In the genomic region with DNA sequence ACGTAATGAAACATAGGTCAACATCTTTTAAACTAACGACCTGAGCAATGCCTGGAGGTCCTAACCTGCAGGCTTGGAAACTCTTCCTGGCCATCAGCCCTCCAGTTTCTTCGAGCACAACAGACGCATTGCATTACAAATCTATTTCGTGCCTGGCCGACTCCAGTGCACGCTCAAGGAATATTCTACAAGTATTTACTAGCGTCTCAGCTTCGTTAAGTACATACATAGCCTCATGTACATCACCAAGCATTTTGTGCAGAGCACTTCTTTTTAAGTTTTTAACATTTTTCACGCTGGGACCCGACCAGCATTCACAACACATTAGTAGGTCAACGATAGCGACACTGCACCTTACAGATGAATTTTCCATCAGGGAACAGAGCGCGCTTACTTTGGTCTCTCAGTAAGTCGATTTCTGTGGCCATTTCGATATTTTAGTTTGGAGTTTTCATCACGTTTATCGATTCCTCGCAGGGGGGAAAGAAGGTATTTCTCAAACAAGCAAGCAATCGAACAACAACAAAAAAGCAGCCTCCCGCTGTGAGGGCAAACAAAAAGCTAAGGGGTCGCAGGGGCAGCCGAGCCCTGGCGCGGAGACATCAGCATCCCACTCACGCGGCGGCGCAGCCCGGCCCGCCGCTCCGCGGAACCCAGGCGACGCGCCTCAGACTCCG, we compare ENCODE assay signal across 8 mouse cellular contexts. TPM values are rescaled to one million over a fixed set of nuclear protein-coding genes. Genes with fewer than 3 reads are reported as not detected.
DNase-seq lines count a peak whose midpoint lies in the region; ATAC-seq and TF ChIP-seq lines count a peak whose summit lies in the region.

No protein-coding gene starts in this region.

- under 1% methylated on average over 39 of the region's 39 CpGs for WGBS in forebrain, embryonic 11.5 days
- under 1% methylated on average over 39 of the region's 39 CpGs for WGBS in intestine, embryonic 14.5 days
- WGBS in limb, embryonic 13.5 days: under 1% methylated on average over 39 of the region's 39 CpGs
- WGBS in neural tube, embryonic 12.5 days: under 1% methylated on average over 39 of the region's 39 CpGs

- intact Hi-C loops in gastrocnemius, postnatal 36 days (cut with DNase I): no loop called here

- no peaks in the 10 kb centered on the region for H3K27me3 ChIP-seq in testis, adult 2 months (ENCODE audit: control insufficient read depth, insufficient read depth, low read length)
- H3K27me3 ChIP-seq in forebrain, embryonic 11.5 days (ENCODE audit: control insufficient read depth, insufficient read depth, low read length): no peaks in the 10 kb centered on the region
- no peaks in the 10 kb centered on the region for H3K27me3 ChIP-seq in intestine, embryonic 14.5 days (replicated peaks; ENCODE audit: control insufficient read depth, insufficient read depth, low read length)
- H3K27me3 ChIP-seq in limb, embryonic 13.5 days: no peaks in the 10 kb centered on the region
- no peaks in the 10 kb centered on the region for H3K27me3 ChIP-seq in neural tube, embryonic 12.5 days (replicated peaks)

- H3K9me3 ChIP-seq in forebrain, embryonic 11.5 days (ENCODE audit: control insufficient read depth, low read length): no peaks in the 10 kb centered on the region
- no peaks in the 10 kb centered on the region for H3K9me3 ChIP-seq in intestine, embryonic 14.5 days (ENCODE audit: control insufficient read depth, low read length)
- H3K9me3 ChIP-seq in limb, embryonic 13.5 days: no peaks in the 10 kb centered on the region
- H3K9me3 ChIP-seq in neural tube, embryonic 12.5 days: no peaks in the 10 kb centered on the region

- peak overlapping the region; percentile 56 for H3K4me2 ChIP-seq in forebrain, embryonic 11.5 days (ENCODE audit: low read depth, low read length, severe bottlenecking)
- peak overlapping the region; percentile 72 for H3K4me2 ChIP-seq in intestine, embryonic 14.5 days (ENCODE audit: low read length)
- H3K4me2 ChIP-seq in limb, embryonic 13.5 days (replicated peaks): peak overlapping the region; percentile 77
- H3K4me2 ChIP-seq in neural tube, embryonic 12.5 days (replicated peaks): peak overlapping the region; percentile 72

- H3K36me3 ChIP-seq in testis, adult 2 months (ENCODE audit: control insufficient read depth, insufficient read depth, low read length): no peaks in the 10 kb centered on the region
- H3K36me3 ChIP-seq in forebrain, embryonic 11.5 days (ENCODE audit: control insufficient read depth, insufficient read depth, low read length): no peaks in the 10 kb centered on the region
- no peaks in the 10 kb centered on the region for H3K36me3 ChIP-seq in intestine, embryonic 14.5 days (ENCODE audit: control insufficient read depth, insufficient read depth, low read length)
- no peaks in the 10 kb centered on the region for H3K36me3 ChIP-seq in limb, embryonic 13.5 days
- no peaks in the 10 kb centered on the region for H3K36me3 ChIP-seq in neural tube, embryonic 12.5 days

- no peak for TF ChIP-seq CTCF in testis, adult 2 months (IDR thresholded peaks at IDR 0.05; ENCODE audit: control insufficient read depth, insufficient read depth, insufficient replicate concordance, low read depth, low read length)

- H3K4me3 ChIP-seq in testis, adult 2 months (ENCODE audit: control insufficient read depth, low read depth, low read length): peak overlapping the region; percentile 100
- peak overlapping the region; percentile 68 for H3K4me3 ChIP-seq in forebrain, embryonic 11.5 days (ENCODE audit: low read depth, low read length)
- peak overlapping the region; percentile 58 for H3K4me3 ChIP-seq in intestine, embryonic 14.5 days (ENCODE audit: low read depth, low read length)
- H3K4me3 ChIP-seq in limb, embryonic 13.5 days: peak overlapping the region; percentile 79
- peak overlapping the region; percentile 75 for H3K4me3 ChIP-seq in neural tube, embryonic 12.5 days

- H3K9ac ChIP-seq in forebrain, embryonic 11.5 days (ENCODE audit: low read length): peak overlapping the region; percentile 84
- H3K9ac ChIP-seq in intestine, embryonic 14.5 days (ENCODE audit: low read length): peak overlapping the region; percentile 78
- H3K9ac ChIP-seq in limb, embryonic 13.5 days: peak overlapping the region; percentile 90
- H3K9ac ChIP-seq in neural tube, embryonic 12.5 days: peak overlapping the region; percentile 91

- no peak for TF ChIP-seq POLR2A in testis, adult 2 months (IDR thresholded peaks at IDR 0.05; ENCODE audit: control insufficient read depth, low read depth, low read length)

- H3K27ac ChIP-seq in testis, adult 2 months (ENCODE audit: control insufficient read depth, insufficient read depth, low read depth, low read length): peak overlapping the region; percentile 100
- peak overlapping the region; percentile 91 for H3K27ac ChIP-seq in forebrain, embryonic 11.5 days (ENCODE audit: low read depth, low read length)
- H3K27ac ChIP-seq in intestine, embryonic 14.5 days (ENCODE audit: low read depth): peak overlapping the region; percentile 92
- peak overlapping the region; percentile 93 for H3K27ac ChIP-seq in limb, embryonic 13.5 days
- peak overlapping the region; percentile 78 for H3K27ac ChIP-seq in neural tube, embryonic 12.5 days

- peak; percentile 82; the same call in 1 of the 2 replicates for ATAC-seq in forebrain, embryonic 11.5 days (replicated peaks; ENCODE audit: low FRiP score)
- ATAC-seq in intestine, embryonic 14.5 days (replicated peaks; ENCODE audit: low FRiP score, low TSS enrichment, low read depth): no peak; the same call in 1 of the 2 replicates
- no peak for ATAC-seq in limb, embryonic 13.5 days (ENCODE audit: low FRiP score, low read depth)
- ATAC-seq in neural tube, embryonic 12.5 days (ENCODE audit: low FRiP score, low read depth): peak; percentile 80

- no peak for DNase-seq in testis, postnatal 10 days (ENCODE audit: low spot score)
- DNase-seq in adipocyte (ENCODE audit: low spot score): peak; percentile 28
- DNase-seq in forebrain, embryonic 11.5 days (ENCODE audit: low spot score): peak; percentile 55
- DNase-seq in intestine, embryonic 14.5 days (ENCODE audit: low spot score): no peak
- DNase-seq in gastrocnemius, postnatal 36 days: no peak

- no peaks in the 10 kb centered on the region; the same call in 1 of the 2 replicates for H3K4me1 ChIP-seq in testis, adult 2 months (ENCODE audit: control insufficient read depth, insufficient read depth, low read length)
- peaks cover 2% of the 10 kb centered on the region; the same call in 1 of the 2 replicates for H3K4me1 ChIP-seq in forebrain, embryonic 11.5 days (replicated peaks; ENCODE audit: control insufficient read depth, insufficient read depth, low read length)
- peaks cover 12% of the 10 kb centered on the region; the same call in 1 of the 2 replicates for H3K4me1 ChIP-seq in intestine, embryonic 14.5 days (replicated peaks; ENCODE audit: control insufficient read depth, insufficient read depth, low read length)
- peaks cover 16% of the 10 kb centered on the region for H3K4me1 ChIP-seq in limb, embryonic 13.5 days
- H3K4me1 ChIP-seq in neural tube, embryonic 12.5 days: peaks cover 9% of the 10 kb centered on the region

RNA-seq across cellular contexts. Expression of gene Sclt1, which starts 0.6 kb away (rescaled TPM):
- 50.1 and 57.8 TPM in 2 replicates for polyA plus RNA-seq in testis, adult 2 months (2012; rRNA removed)
- polyA plus RNA-seq in forebrain, embryonic 11.5 days (2014; fragmentation: Nextera tagmentation; extraction: Ambion mirVana): 27.6 and 33.0 TPM in 2 replicates
- polyA plus RNA-seq in intestine, embryonic 14.5 days (2014; fragmentation: Nextera tagmentation; extraction: Ambion mirVana): 17.7 and 19.6 TPM in 2 replicates
- polyA plus RNA-seq in limb, embryonic 13.5 days (2015; fragmentation: Nextera tagmentation; extraction: Ambion mirVana): 24.5 and 27.3 TPM in 2 replicates
- 24.5 and 25.5 TPM in 2 replicates for polyA plus RNA-seq in neural tube, embryonic 12.5 days (2016; fragmentation: Nextera tagmentation; extraction: Ambion mirVana)
- 1 to 10 TPM; 3.3 to 4.8 TPM for total RNA-seq in gastrocnemius, postnatal 36 days (2021)

RNA-seq across cellular contexts. Expression of gene D3Ertd751e, which starts 0.7 kb away (rescaled TPM):
- 2.9 TPM in 2 replicates for polyA plus RNA-seq in testis, adult 2 months (2012; rRNA removed)
- 17.7 and 20.7 TPM in 2 replicates for polyA plus RNA-seq in forebrain, embryonic 11.5 days (2014; fragmentation: Nextera tagmentation; extraction: Ambion mirVana)
- 16.7 and 17.6 TPM in 2 replicates for polyA plus RNA-seq in intestine, embryonic 14.5 days (2014; fragmentation: Nextera tagmentation; extraction: Ambion mirVana)
- 17.4 and 18.4 TPM in 2 replicates for polyA plus RNA-seq in limb, embryonic 13.5 days (2015; fragmentation: Nextera tagmentation; extraction: Ambion mirVana)
- polyA plus RNA-seq in neural tube, embryonic 12.5 days (2016; fragmentation: Nextera tagmentation; extraction: Ambion mirVana): 16.9 and 18.7 TPM in 2 replicates
- total RNA-seq in gastrocnemius, postnatal 36 days (2021): 1 to 10 TPM; 3.4 to 4.0 TPM

Comparison
In these comparisons a context has a peak if more than half of its experiments do, and no peak if none do; other contexts are left out.
1. DNase-seq: peak in adipocyte (single experiment) and forebrain, embryonic 11.5 days (single experiment); none in testis, postnatal 10 days (single experiment), intestine, embryonic 14.5 days (single experiment) and gastrocnemius, postnatal 36 days (0 of 2).
2. ATAC-seq: peak in forebrain, embryonic 11.5 days (single experiment) and neural tube, embryonic 12.5 days (single experiment); none in intestine, embryonic 14.5 days (single experiment) and limb, embryonic 13.5 days (single experiment).
3. Peak in every context shown above with its lines, with median percentiles within 50 percentile points of each other: H3K27ac ChIP-seq, H3K4me3 ChIP-seq, H3K4me2 ChIP-seq and H3K9ac ChIP-seq.